Mouse (Mus musculus) spleen, adult 18-20 months (tissue): ENCODE data around the gene Krt78.

Experiments used
- DNase-seq, 2 experiments: peaks; one replicate each; pipeline ENCODE4 v3.0.0; 2022; ENCODE audit warnings: mixed read lengths in 2 of 2

Krt78 gene

GRCm38 (mm10) chr15:101970536-101970935 lies 16.4 kb upstream of the Krt78 start:
- no peak for DNase-seq

- DNase-seq, result no peak
These were observed 12.7 kb upstream of the Krt78 start for GRCm38 (mm10) chr15:101966808-101967207.

- no peak for DNase-seq
These were observed 4.8 kb upstream of the Krt78 start for GRCm38 (mm10) chr15:101958891-101959290.

- no peak for DNase-seq
These were observed 1.2 kb downstream of the Krt78 start for GRCm38 (mm10) chr15:101952733-101953474.

- DNase-seq, result no peak
These were observed 8.7 kb downstream of the Krt78 start for GRCm38 (mm10) chr15:101945430-101945829.

GRCm38 (mm10) chr15:101941948-101942347 lies 12.1 kb downstream of the Krt78 start:
- no peak for DNase-seq

GRCm38 (mm10) chr15:101940274-101940829 lies 13.7 kb downstream of the Krt78 start, which contains the start of gene Krt79:
Gene Krt79 (minus strand): TSS chr15:101940324.
- no peak for DNase-seq

GRCm38 (mm10) chr15:101938600-101939308 lies 15.3 kb downstream of the Krt78 start:
- no peak for DNase-seq

- no peak for DNase-seq
These were observed 21.1 kb downstream of the Krt78 start for GRCm38 (mm10) chr15:101933024-101933423.

- no peak for DNase-seq
These were observed 24.4 kb downstream of the Krt78 start for GRCm38 (mm10) chr15:101929666-101930065.

GRCm38 (mm10) chr15:101929087-101929486 lies 25.0 kb downstream of the Krt78 start:
- DNase-seq, result no peak

GRCm38 (mm10) chr15:101927340-101928080 lies 26.6 kb downstream of the Krt78 start:
- no peak for DNase-seq

GRCm38 (mm10) chr15:101925041-101925440 lies 29.0 kb downstream of the Krt78 start:
- no peak for DNase-seq

- DNase-seq, result no peak
These were observed 29.5 kb downstream of the Krt78 start, which contains the start of gene Krt4 for GRCm38 (mm10) chr15:101924635-101925034. Gene Krt4 (minus strand): TSS chr15:101924735.

GRCm38 (mm10) chr15:101922296-101922695 lies 31.8 kb downstream of the Krt78 start:
- DNase-seq, result no peak

GRCm38 (mm10) chr15:101916072-101916471 lies 38.0 kb downstream of the Krt78 start:
- no peak for DNase-seq

- no peak for DNase-seq
These were observed 49.2 kb downstream of the Krt78 start for GRCm38 (mm10) chr15:101904849-101905248.

GRCm38 (mm10) chr15:101902171-101903149 lies 51.6 kb downstream of the Krt78 start:
- DNase-seq, result no peak
